Mouse (Mus musculus) MEL (cell line): ENCODE results near the gene Galnt10. TPM values are rescaled to one million over a fixed set of nuclear protein-coding genes. Genes with fewer than 3 reads are reported as not detected.

Experiments
- DNase-seq: peaks from one replicate; pipeline ENCODE4 v3.0.0; 2011; ENCODE audit warnings: low read depth, low spot score
- H3K27ac ChIP-seq: 2 replicates; pipeline ENCODE4 v1.5.1; 2012; ENCODE audit warnings: low read depth, mild to moderate bottlenecking, control low read depth, low read length, moderate library complexity; ENCODE audit not compliant: control insufficient read depth
- H3K27me3 ChIP-seq, 2 experiments: fragments of 150-350 bp in 1 of 2; sonication (generic) in 1 of 2; 2 replicates each; pipeline ENCODE4 v1.6.1; 2012; ENCODE audit warnings: low read length in 2 of 2, mild to moderate bottlenecking in 2 of 2, improper control_type of control experiment in 1 of 2, moderate library complexity in 1 of 2; ENCODE audit not compliant: insufficient read depth in 2 of 2, control insufficient read depth in 1 of 2
- H3K36me3 ChIP-seq, 2 experiments: 2 replicates each; pipeline ENCODE4 v1.6.1; 2012 to 2014; ENCODE audit warnings: low read length in 2 of 2, improper control_type of control experiment in 1 of 2, inconsistent platforms in 1 of 2, mild to moderate bottlenecking in 1 of 2; ENCODE audit not compliant: insufficient read depth in 2 of 2, control insufficient read depth in 1 of 2
- H3K4me1 ChIP-seq, 2 experiments: fragments of 150-350 bp in 1 of 2; sonication (generic) in 1 of 2; 2 replicates each; pipeline ENCODE4 v1.6.1; 2012; ENCODE audit warnings: low read length in 2 of 2, improper control_type of control experiment in 1 of 2, mild to moderate bottlenecking in 1 of 2; ENCODE audit not compliant: insufficient read depth in 2 of 2, control insufficient read depth in 1 of 2
- H3K4me3 ChIP-seq, 2 experiments: fragments of 150-350 bp in 1 of 2; sonication (generic) in 1 of 2; 2 replicates each; pipeline ENCODE4 v1.5.1; 2012; ENCODE audit warnings: low read depth in 2 of 2, low read length in 2 of 2, mild to moderate bottlenecking in 2 of 2, moderate library complexity in 2 of 2, control low read depth in 1 of 2, improper control_type of control experiment in 1 of 2; ENCODE audit not compliant: control insufficient read depth in 1 of 2, insufficient read depth in 1 of 2
- H3K79me2 ChIP-seq: 2 replicates; pipeline ENCODE4 v1.6.1; 2012; ENCODE audit warnings: mild to moderate bottlenecking, low read length, moderate library complexity; ENCODE audit not compliant: control insufficient read depth, poor library complexity, insufficient read depth
- H3K9ac ChIP-seq: 2 replicates; pipeline ENCODE4 v1.6.1; 2012; ENCODE audit warnings: low read depth, mild to moderate bottlenecking, control low read depth, low read length, moderate library complexity; ENCODE audit not compliant: control insufficient read depth, poor library complexity, severe bottlenecking
- H3K9me3 ChIP-seq: fragments of 150-350 bp; sonication (generic); replicated peaks from 2 replicates; pipeline ENCODE4 v1.6.1; 2012; ENCODE audit warnings: mild to moderate bottlenecking, low read length, improper control_type of control experiment, moderate library complexity; ENCODE audit not compliant: insufficient read depth
- CHD1 ChIP-seq: IDR thresholded peaks from 2 replicates; pipeline ENCODE4 v1.6.1; 2012; ENCODE audit warnings: low read depth, mild to moderate bottlenecking, inconsistent platforms, low read length, improper control_type of control experiment
- CTCF ChIP-seq, 3 experiments: IDR thresholded peaks in 2 of 3; conservative IDR thresholded peaks in 1 of 3; 2 replicates each; pipeline ENCODE4 v1.5.1; 2011 to 2012; ENCODE audit warnings: low read length in 3 of 3, low read depth in 2 of 3, mild to moderate bottlenecking in 2 of 3, improper control_type of control experiment in 1 of 3, inconsistent platforms in 1 of 3, mixed read lengths in 1 of 3, moderate library complexity in 1 of 3; ENCODE audit not compliant: control insufficient read depth in 1 of 3, insufficient read depth in 1 of 3, poor library complexity in 1 of 3, severe bottlenecking in 1 of 3
- E2F4 ChIP-seq: IDR thresholded peaks from 2 replicates; pipeline ENCODE4 v1.6.1; 2011; ENCODE audit warnings: low read depth, low read length, improper control_type of control experiment, borderline replicate concordance
- ELF1 ChIP-seq: IDR thresholded peaks from 2 replicates; pipeline ENCODE4 v1.6.1; 2014; ENCODE audit warnings: low read depth, mild to moderate bottlenecking, inconsistent platforms, low read length, improper control_type of control experiment, moderate library complexity
- ETS1 ChIP-seq: IDR thresholded peaks from 2 replicates; pipeline ENCODE4 v1.6.1; 2012; ENCODE audit warnings: low read depth, mild to moderate bottlenecking, inconsistent platforms, low read length, improper control_type of control experiment, moderate library complexity
- GABPA ChIP-seq: IDR thresholded peaks from 2 replicates; pipeline ENCODE4 v1.6.1; 2012; ENCODE audit warnings: low read depth, mild to moderate bottlenecking, inconsistent platforms, low read length, improper control_type of control experiment, moderate library complexity
- GATA1 ChIP-seq: IDR thresholded peaks from 2 replicates; pipeline ENCODE4 v1.6.1; 2011; ENCODE audit warnings: low read depth, low read length, improper control_type of control experiment
- HCFC1 ChIP-seq: IDR thresholded peaks from 2 replicates; pipeline ENCODE4 v1.6.1; 2012; ENCODE audit warnings: low read depth, mild to moderate bottlenecking, inconsistent platforms, low read length, improper control_type of control experiment, moderate library complexity
- KAT2A ChIP-seq: conservative IDR thresholded peaks from 2 replicates; pipeline ENCODE4 v1.6.1; 2012; ENCODE audit warnings: low read depth, low read length, improper control_type of control experiment, inconsistent platforms
- MAFK ChIP-seq: IDR thresholded peaks from 2 replicates; pipeline ENCODE4 v1.6.1; 2011; ENCODE audit warnings: low read depth, mild to moderate bottlenecking, low read length, improper control_type of control experiment, borderline replicate concordance
- MAX ChIP-seq: IDR thresholded peaks from 2 replicates; pipeline ENCODE4 v1.6.1; 2011; ENCODE audit warnings: low read length, improper control_type of control experiment
- MAZ ChIP-seq: IDR thresholded peaks from 2 replicates; pipeline ENCODE4 v1.6.1; 2012; ENCODE audit warnings: low read depth, mild to moderate bottlenecking, inconsistent platforms, low read length, improper control_type of control experiment
- MXI1 ChIP-seq: IDR thresholded peaks from 2 replicates; pipeline ENCODE4 v1.6.1; 2011; ENCODE audit warnings: mild to moderate bottlenecking, low read depth, low read length, improper control_type of control experiment
- MYB ChIP-seq: IDR thresholded peaks from 2 replicates; pipeline ENCODE4 v1.6.1; 2011; ENCODE audit warnings: mild to moderate bottlenecking, low read depth, low read length, improper control_type of control experiment
- NRF1 ChIP-seq: IDR thresholded peaks from 2 replicates; pipeline ENCODE4 v1.6.1; 2014; ENCODE audit warnings: low read depth, mild to moderate bottlenecking, inconsistent platforms, low read length, improper control_type of control experiment, moderate library complexity; ENCODE audit not compliant: poor library complexity, insufficient read depth, severe bottlenecking
- POLR2AphosphoS2 ChIP-seq: IDR thresholded peaks from 2 replicates; pipeline ENCODE4 v1.6.1; 2011; ENCODE audit warnings: low read length, improper control_type of control experiment
- POLR2AphosphoS5 ChIP-seq: IDR thresholded peaks from 2 replicates; pipeline ENCODE4 v1.6.1; 2012; ENCODE audit warnings: low read depth, borderline replicate concordance, mild to moderate bottlenecking, inconsistent platforms, low read length, moderate library complexity, mixed read lengths
- RAD21 ChIP-seq: IDR thresholded peaks from 2 replicates; pipeline ENCODE4 v1.6.1; 2011; ENCODE audit warnings: mild to moderate bottlenecking, low read depth, low read length, improper control_type of control experiment
- RCOR1 ChIP-seq: IDR thresholded peaks from 2 replicates; pipeline ENCODE4 v1.6.1; 2012; ENCODE audit warnings: low read depth, mild to moderate bottlenecking, inconsistent platforms, low read length, improper control_type of control experiment
- TAL1 ChIP-seq: IDR thresholded peaks from 2 replicates; pipeline ENCODE4 v1.6.1; 2012; ENCODE audit warnings: mild to moderate bottlenecking, inconsistent platforms, low read length, moderate library complexity, mixed read lengths
- TBP ChIP-seq: IDR thresholded peaks from 2 replicates; pipeline ENCODE4 v1.8.0; 2011; ENCODE audit warnings: low read depth, low read length, improper control_type of control experiment
- TCF12 ChIP-seq: IDR thresholded peaks from 2 replicates; pipeline ENCODE4 v1.6.1; 2014; ENCODE audit warnings: low read depth, mild to moderate bottlenecking, inconsistent platforms, low read length, improper control_type of control experiment, moderate library complexity
- UBTF ChIP-seq: IDR thresholded peaks from 2 replicates; pipeline ENCODE4 v1.6.1; 2012; ENCODE audit warnings: low read depth, mild to moderate bottlenecking, inconsistent platforms, low read length, improper control_type of control experiment, moderate library complexity, borderline replicate concordance; ENCODE audit not compliant: insufficient read depth
- USF1 ChIP-seq: IDR thresholded peaks from 2 replicates; pipeline ENCODE4 v1.6.1; 2014; ENCODE audit warnings: low read depth, mild to moderate bottlenecking, inconsistent platforms, low read length, improper control_type of control experiment, moderate library complexity
- ZC3H11A ChIP-seq: IDR thresholded peaks from 2 replicates; pipeline ENCODE4 v1.6.1; 2012; ENCODE audit warnings: low read depth, mild to moderate bottlenecking, inconsistent platforms, low read length, improper control_type of control experiment
- ZKSCAN1 ChIP-seq: IDR thresholded peaks from 2 replicates; pipeline ENCODE4 v1.6.1; 2012; ENCODE audit warnings: low read depth, mild to moderate bottlenecking, inconsistent platforms, low read length, improper control_type of control experiment, moderate library complexity
- ZMIZ1 ChIP-seq: IDR thresholded peaks from 2 replicates; pipeline ENCODE4 v1.6.1; 2012; ENCODE audit warnings: low read depth, mild to moderate bottlenecking, inconsistent platforms, low read length, improper control_type of control experiment, moderate library complexity
- polyA plus RNA-seq, 2 experiments: library from polyadenylated mRNA; stranded (reverse) in 1 of 2; unstranded in 1 of 2; fragments of >175 nt in 1 of 2; fragments of >200 nt in 1 of 2; gene quantifications; 2 replicates each; pipeline versions ENCODE4 v1.2.1 to v1.2.4; 2012; ENCODE audit warnings: low replicate concordance in 2 of 2, low read depth in 1 of 2; ENCODE audit not compliant: insufficient read length in 2 of 2, insufficient read depth in 1 of 2, missing spikeins in 1 of 2
- total RNA-seq: library from RNA; depleted of rRNA; stranded (reverse); fragments of 300-350 nt; gene quantifications from 2 replicates; pipeline ENCODE4 v1.2.3, GENCODE M21; 2012

Galnt10 gene
- total and polyA plus RNA-seq, 3 experiments = 26.7 to 27.4 TPM; not detected in 1

DNA sequence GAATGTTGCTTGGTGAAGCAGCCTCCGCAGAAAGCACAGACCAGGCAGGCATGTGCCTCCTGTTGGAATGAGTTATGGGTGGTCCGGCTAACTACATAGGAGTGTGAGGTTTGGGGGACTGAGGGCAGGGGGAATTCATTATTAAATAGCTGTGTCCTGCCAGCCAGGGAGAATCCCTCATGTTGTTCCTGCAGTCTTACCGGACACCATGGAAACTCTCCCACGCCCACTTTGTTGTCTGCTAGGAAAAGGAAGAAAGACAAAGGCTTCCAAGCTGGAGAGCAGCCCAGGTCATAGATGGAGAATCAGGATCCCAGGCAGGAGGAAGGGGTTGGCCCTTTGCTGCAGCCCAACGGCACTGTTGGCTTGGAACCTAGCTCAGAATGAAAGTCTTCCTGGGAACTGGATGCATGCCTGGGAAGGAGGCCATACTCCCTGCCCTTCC, 51.6 kb downstream of the Galnt10 start:
- H3K9ac ChIP-seq = no peak overlapping the region
- H3K4me1 ChIP-seq = no peaks in the 10 kb centered on the region
- TF ChIP-seq MXI1 = no peak
- TF ChIP-seq UBTF = no peak
- TF ChIP-seq NRF1 = no peak
- no peak for TF ChIP-seq CTCF (IDR thresholded peaks at IDR 0.05 in 2 of 3, conservative IDR thresholded peaks at IDR 0.05 in 1 of 3; ENCODE audit: control insufficient read depth in 1 of 3, insufficient read depth in 1 of 3, low read depth in 2 of 3, low read length in 3 of 3, poor library complexity in 1 of 3, severe bottlenecking in 1 of 3)
- TF ChIP-seq MAZ = no peak
- TF ChIP-seq CHD1 = no peak
- no peak for TF ChIP-seq ZC3H11A
- TF ChIP-seq USF1 = no peak
- no peak for TF ChIP-seq POLR2AphosphoS2
- TF ChIP-seq E2F4 = no peak
- no peak for TF ChIP-seq MAFK
- TF ChIP-seq POLR2AphosphoS5 = no peak
- TF ChIP-seq MYB = no peak
- no peak for TF ChIP-seq ELF1
- no peak for TF ChIP-seq RAD21
- TF ChIP-seq RCOR1 = no peak
- TF ChIP-seq ZKSCAN1 = no peak
- H3K9me3 ChIP-seq = no peaks in the 10 kb centered on the region
- no peaks in the 10 kb centered on the region for H3K79me2 ChIP-seq
- H3K4me3 ChIP-seq = no peak overlapping the region
- no peaks in the 10 kb centered on the region for H3K27me3 ChIP-seq
- DNase-seq = no peak
- H3K27ac ChIP-seq = no peak overlapping the region
- H3K36me3 ChIP-seq = peaks cover 0 to 1% of the 10 kb centered on the region in 2 experiments; a peak in 1 of 4 replicates

DNA sequence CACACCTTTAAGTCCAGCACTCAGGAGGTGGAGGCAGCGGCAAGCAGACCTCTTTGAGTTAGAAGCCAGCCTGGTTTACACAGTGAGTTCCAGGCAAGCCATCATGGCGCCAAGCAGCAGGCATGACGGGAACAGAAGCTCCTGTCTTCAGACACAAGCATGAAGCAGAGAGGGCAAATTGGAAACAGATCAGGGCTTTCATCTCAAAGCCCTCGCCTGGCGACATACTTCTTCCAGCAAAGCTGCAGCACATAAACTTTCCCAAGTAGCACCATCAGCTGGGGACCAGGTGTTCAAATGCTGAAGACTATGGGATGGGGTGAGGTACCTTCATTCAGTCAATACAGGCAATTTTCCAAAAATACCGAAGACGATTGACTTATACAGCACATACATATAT, 54.9 kb downstream of the Galnt10 start:
- no peak for DNase-seq
- no peaks in the 10 kb centered on the region for H3K27me3 ChIP-seq
- no peak overlapping the region for H3K4me3 ChIP-seq
- H3K4me1 ChIP-seq = peaks cover 0 to 2% of the 10 kb centered on the region in 2 experiments; a peak in 1 of 4 replicates
- no peaks in the 10 kb centered on the region for H3K79me2 ChIP-seq
- peaks cover under 1 to 1% of the 10 kb centered on the region in 2 experiments; a peak in 2 of 4 replicates for H3K36me3 ChIP-seq
- no peak overlapping the region for H3K9ac ChIP-seq
- TF ChIP-seq KAT2A (no peak), HCFC1 (no peak), MAFK (no peak), MAX (no peak), TCF12 (no peak), GABPA (no peak), GATA1 (no peak), TAL1 (no peak), E2F4 (no peak), ZMIZ1 (no peak), TBP (no peak), ETS1 (no peak), RAD21 (no peak)
- H3K9me3 ChIP-seq = no peaks in the 10 kb centered on the region
- H3K27ac ChIP-seq = no peak overlapping the region
